Mouse (Mus musculus): ENCODE data around the gene Dpp6. TPM values are rescaled to one million over a fixed set of nuclear protein-coding genes. Genes with fewer than 3 reads are reported as not detected.

Gene Dpp6
- polyA plus RNA-seq (2012; rRNA removed; ENCODE audit: low replicate concordance), result 0.20 and 0.50 TPM in 2 replicates

DNA sequence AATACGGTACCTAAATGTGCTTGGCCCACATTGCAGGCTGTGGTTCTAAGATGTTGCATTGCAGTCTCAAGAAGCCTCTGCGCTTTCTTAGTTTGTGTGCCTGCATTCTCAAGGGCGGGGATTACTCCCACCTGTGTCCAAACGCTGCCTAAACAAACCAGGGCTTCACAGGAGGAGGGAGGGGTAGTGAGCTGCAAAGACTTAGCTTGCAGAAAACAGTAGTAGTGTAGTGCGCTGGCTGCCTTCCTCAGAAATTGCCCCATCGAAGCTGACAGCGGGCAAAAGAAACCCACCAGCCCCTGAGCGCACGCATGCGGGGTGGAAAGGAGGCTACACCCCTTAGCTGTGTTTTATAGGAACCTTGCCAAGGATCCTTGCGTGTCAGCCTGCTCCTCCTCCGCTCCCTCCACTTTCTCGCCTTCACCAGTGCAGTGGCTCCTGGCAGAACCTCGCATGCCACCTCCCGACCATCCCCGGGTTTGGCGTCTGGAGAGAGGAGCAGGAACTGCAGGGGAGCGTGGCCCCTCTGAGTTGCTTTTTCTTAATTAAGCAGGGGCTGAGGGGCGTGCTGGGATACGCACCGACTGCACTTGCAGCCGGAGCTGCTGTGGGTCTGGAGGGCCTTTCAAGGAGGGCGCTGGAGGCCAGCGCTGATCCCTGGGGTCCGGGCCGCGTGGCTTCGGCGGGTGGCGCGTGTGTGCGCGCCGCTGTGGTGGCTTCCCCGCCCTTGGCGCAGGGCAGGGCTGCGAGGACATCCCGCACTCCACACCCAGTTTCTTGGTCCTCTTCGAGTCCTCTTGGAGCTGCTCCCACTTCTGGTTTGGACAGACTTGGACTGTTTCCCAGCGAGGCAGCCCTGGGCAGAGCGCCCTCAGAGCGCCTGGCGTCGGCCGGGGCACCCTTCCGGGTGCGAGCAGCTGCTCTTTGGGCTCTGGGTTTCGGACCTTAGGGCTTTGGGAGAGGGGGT is at the start of gene Dpp6:
TSS of gene Dpp6 (plus strand) at position 229 of the 967 bp plus-strand sequence.

GRCm38 (mm10) chr5:27501338-27501737 is 684.3 kb downstream of the Dpp6 start, which contains the start of gene Speer4b:
Gene Speer4b, minus strand, starts transcription at chr5:27501438.

